Mouse (Mus musculus) kidney, adult 2 months (tissue): Measurements from ENCODE around the gene Rpp25l. TPM values are rescaled to one million over a fixed set of nuclear protein-coding genes. Genes with fewer than 3 reads are reported as not detected.

Experiments used
- DNase-seq: peaks from one replicate; pipeline ENCODE4 v3.0.0; 2021
- H3K27ac ChIP-seq: fragments of 200-500 bp; 2 replicates; pipeline ENCODE4 v1.5.1; 2012; ENCODE audit warnings: low read depth, low read length, control low read depth, inconsistent platforms; ENCODE audit not compliant: insufficient read depth
- H3K27me3 ChIP-seq: fragments of 200-500 bp; replicated peaks from 2 replicates; pipeline ENCODE4 v1.6.1; 2012; ENCODE audit warnings: mild to moderate bottlenecking, moderate library complexity, low read length, inconsistent platforms; ENCODE audit not compliant: control insufficient read depth, insufficient read depth
- H3K36me3 ChIP-seq: fragments of 200-500 bp; 2 replicates; pipeline ENCODE4 v1.6.1; 2012; ENCODE audit warnings: mild to moderate bottlenecking, moderate library complexity, low read length, inconsistent platforms; ENCODE audit not compliant: control insufficient read depth, insufficient read depth
- H3K4me1 ChIP-seq: fragments of 200-500 bp; 2 replicates; pipeline ENCODE4 v1.6.1; 2011; ENCODE audit warnings: low read length; ENCODE audit not compliant: control insufficient read depth, insufficient read depth
- H3K4me3 ChIP-seq: fragments of 200-500 bp; 2 replicates; pipeline ENCODE4 v1.5.1; 2011; ENCODE audit warnings: mild to moderate bottlenecking, low read depth, low read length, control low read depth; ENCODE audit not compliant: insufficient read depth
- CTCF ChIP-seq: fragments of 200-500 bp; conservative IDR thresholded peaks from 2 replicates; pipeline ENCODE4 v1.5.1; 2011; ENCODE audit warnings: low read depth, mild to moderate bottlenecking, control low read depth, low read length, moderate library complexity, mixed read lengths; ENCODE audit not compliant: insufficient read depth, insufficient read length
- POLR2A ChIP-seq: fragments of 200-500 bp; IDR thresholded peaks from one replicate; pipeline ENCODE4 v1.6.1; 2011; ENCODE audit warnings: low read depth, low read length, control low read depth
- WGBS: fragments of 180-500 bp; shearing (Covaris S2); methylation state at CpG from one replicate; pipeline ENCODE4 v1.1.7; 2018; 5-methylcytosine and 5-hydroxymethylcytosine counted together
- polyA plus RNA-seq: library from polyadenylated mRNA; depleted of rRNA; stranded (reverse); fragments of >200 nt; gene quantifications from 2 replicates; pipeline ENCODE4 v1.2.3, GENCODE M21; 2012; rRNA removed

Gene Rpp25l
- polyA plus RNA-seq, 1 experiment, result 57.0 TPM

- Histone ChIP-seq H3K4me1 (peaks cover 5% of the 10 kb centered on the region; the same call in 1 of the 2 replicates), H3K4me3 (no peak overlapping the region), H3K27ac (no peak overlapping the region), H3K36me3 (no peaks in the 10 kb centered on the region), H3K27me3 (no peaks in the 10 kb centered on the region)
- no peak for TF ChIP-seq CTCF
- TF ChIP-seq POLR2A, result no peak
- DNase-seq, result no peak
- 49% methylated on average over 8 of the region's 8 CpGs for WGBS
Observed at GRCm38 (mm10) chr4:41671963-41672480, 41.3 kb downstream of the Rpp25l start.

GRCm38 (mm10) chr4:41671500-41671899 is 41.8 kb downstream of the Rpp25l start:
- Histone ChIP-seq H3K36me3 (no peaks in the 10 kb centered on the region), H3K4me3 (no peak overlapping the region), H3K27me3 (no peaks in the 10 kb centered on the region), H3K27ac (no peak overlapping the region), H3K4me1 (peaks cover 2% of the 10 kb centered on the region; the same call in 1 of the 2 replicates)
- DNase-seq, result no peak
- TF ChIP-seq POLR2A (no peak), CTCF (no peak)
- whole genome bisulfite sequencing, result 43% methylated on average over 5 of the region's 5 CpGs

GRCm38 (mm10) chr4:41670836-41671235 is 42.5 kb downstream of the Rpp25l start:
- WGBS, result 89% methylated on average over 18 of the region's 18 CpGs

GRCm38 (mm10) chr4:41666646-41667045 is 46.7 kb downstream of the Rpp25l start:
- Histone ChIP-seq H3K27me3 (no peaks in the 10 kb centered on the region), H3K4me1 (peaks cover 5% of the 10 kb centered on the region), H3K27ac (no peak overlapping the region), H3K36me3 (no peaks in the 10 kb centered on the region), H3K4me3 (no peak overlapping the region)
- no peak for DNase-seq
- 72% methylated on average over 11 of the region's 11 CpGs for WGBS
- TF ChIP-seq CTCF, result no peak
- TF ChIP-seq POLR2A, result no peak

More at GRCm38 (mm10) chr4:41670836-41671235, 42.5 kb downstream of the Rpp25l start:
- no peaks in the 10 kb centered on the region for H3K27me3 ChIP-seq
- H3K4me1 ChIP-seq, result no peaks in the 10 kb centered on the region
- no peak for DNase-seq
- H3K4me3 ChIP-seq, result no peak overlapping the region
- TF ChIP-seq CTCF (no peak), POLR2A (no peak)
- no peaks in the 10 kb centered on the region for H3K36me3 ChIP-seq
- no peak overlapping the region for H3K27ac ChIP-seq

GRCm38 (mm10) chr4:41665009-41665675 is 48.2 kb downstream of the Rpp25l start:
- no peak overlapping the region for H3K4me3 ChIP-seq
- DNase-seq, result no peak
- peaks cover 5% of the 10 kb centered on the region for H3K4me1 ChIP-seq
- WGBS, result 5% methylated on average over 7 of the region's 8 CpGs
- H3K27me3 ChIP-seq, result no peaks in the 10 kb centered on the region
- H3K36me3 ChIP-seq, result no peaks in the 10 kb centered on the region
- TF ChIP-seq CTCF, result no peak
- TF ChIP-seq POLR2A, result no peak
- H3K27ac ChIP-seq, result no peak overlapping the region

DNA sequence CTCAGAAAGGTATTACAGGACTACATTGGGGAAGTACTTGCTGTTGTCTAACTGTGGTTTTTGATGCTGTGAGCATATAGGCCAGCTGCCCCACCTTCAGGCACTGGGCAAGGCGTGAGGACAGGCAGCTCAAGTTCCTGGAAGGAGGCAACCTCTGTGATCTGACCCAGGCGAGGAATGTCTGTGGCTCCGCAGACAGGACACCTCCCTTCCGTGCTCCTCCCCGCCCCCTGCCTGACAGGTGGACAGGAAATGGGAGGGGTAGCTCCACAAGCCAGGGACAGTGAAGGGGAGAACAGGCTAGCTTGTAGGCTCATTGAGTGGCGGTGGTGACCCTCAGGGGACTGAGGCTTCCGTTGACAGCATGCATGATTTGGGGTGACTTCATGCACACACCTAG is 48.8 kb downstream of the Rpp25l start:
- Histone ChIP-seq H3K4me3 (no peak overlapping the region), H3K27ac (no peak overlapping the region), H3K36me3 (no peaks in the 10 kb centered on the region), H3K27me3 (no peaks in the 10 kb centered on the region), H3K4me1 (peaks cover 5% of the 10 kb centered on the region)
- WGBS, result 32% methylated on average over 7 of the region's 7 CpGs
- TF ChIP-seq CTCF (no peak), POLR2A (no peak)
- peak; percentile 20 for DNase-seq

- peaks cover 5% of the 10 kb centered on the region for H3K4me1 ChIP-seq
- H3K4me3 ChIP-seq, result no peak overlapping the region
- H3K36me3 ChIP-seq, result no peaks in the 10 kb centered on the region
- no peaks in the 10 kb centered on the region for H3K27me3 ChIP-seq
- H3K27ac ChIP-seq, result no peak overlapping the region
- no peak for DNase-seq
- TF ChIP-seq POLR2A (no peak), CTCF (no peak)
- 52% methylated on average over 9 of the region's 9 CpGs for WGBS
Observed at GRCm38 (mm10) chr4:41663614-41664013, 49.7 kb downstream of the Rpp25l start.

- no peak for DNase-seq
- 89% methylated on average over 11 of the region's 11 CpGs for WGBS
Observed at GRCm38 (mm10) chr4:41662723-41663122, 50.6 kb downstream of the Rpp25l start.

More at GRCm38 (mm10) chr4:41662723-41663122, 50.6 kb downstream of the Rpp25l start:
- Histone ChIP-seq H3K4me1 (peaks cover 5% of the 10 kb centered on the region), H3K27me3 (no peaks in the 10 kb centered on the region), H3K27ac (no peak overlapping the region), H3K36me3 (no peaks in the 10 kb centered on the region), H3K4me3 (no peak overlapping the region)
- TF ChIP-seq POLR2A, result no peak
- TF ChIP-seq CTCF, result no peak

Other genes with a start within 250 kb of the Rpp25l start
- gene Kif24, start 248.6 kb downstream of the Rpp25l start, polyA plus RNA-seq, result 0.44 and 0.67 TPM in 2 replicates
- gene Nudt2, start 248.4 kb downstream of the Rpp25l start, polyA plus RNA-seq, result 28.1 and 34.9 TPM in 2 replicates
- 23.1 and 26.8 TPM in 2 replicates for gene AI464131, start 210.5 kb downstream of the Rpp25l start, polyA plus RNA-seq
- gene 1110017D15Rik, start 196.2 kb downstream of the Rpp25l start, polyA plus RNA-seq, result 0.11 and 0.42 TPM in 2 replicates
- 16.4 and 18.4 TPM in 2 replicates for gene Fam219a, start 144.0 kb downstream of the Rpp25l start, polyA plus RNA-seq
- gene Dnaic1, start 143.8 kb downstream of the Rpp25l start, polyA plus RNA-seq, result 0.83 and 0.92 TPM in 2 replicates
- 9.3 and 9.9 TPM in 2 replicates for gene Enho, start 73.2 kb downstream of the Rpp25l start, polyA plus RNA-seq
- gene Cntfr, start 16.4 kb downstream of the Rpp25l start, polyA plus RNA-seq, result 15.4 and 15.9 TPM in 2 replicates
- gene Il11ra1, start 13.5 kb downstream of the Rpp25l start, polyA plus RNA-seq, result 125 and 126 TPM in 2 replicates
- gene Dctn3, start 9.6 kb upstream of the Rpp25l start, polyA plus RNA-seq, result 76.0 and 92.6 TPM in 2 replicates
- not detected in 2 replicates for gene Arid3c, start 17.6 kb upstream of the Rpp25l start, polyA plus RNA-seq
- gene Galt, start 41.7 kb upstream of the Rpp25l start, polyA plus RNA-seq, result 162 and 175 TPM in 2 replicates
- gene Sigmar1, start 42.6 kb upstream of the Rpp25l start, polyA plus RNA-seq, result 60.6 and 69.7 TPM in 2 replicates
- 49.2 and 54.0 TPM in 2 replicates for gene Ccl27a, start 60.7 kb upstream of the Rpp25l start, polyA plus RNA-seq
- 5.1 and 7.9 TPM in 2 replicates for gene Gm21541, start 190.1 kb upstream of the Rpp25l start, polyA plus RNA-seq
- gene Gm20878, start 228.0 kb upstream of the Rpp25l start, polyA plus RNA-seq, result 1.4 and 2.1 TPM in 2 replicates